Mouse (Mus musculus): ENCODE data around the gene Egln1. TPM values are rescaled to one million over a fixed set of nuclear protein-coding genes. Genes with fewer than 3 reads are reported as not detected.
A peak's percentile ranks its signal among the peaks of the same experiment; 100 is the strongest.

Egln1 gene
- polyA plus RNA-seq, 1 experiment from 2014 or later, result 18.1 TPM

- H3K9me3 ChIP-seq, result no peaks in the 10 kb centered on the region
- 80% methylated on average over 18 of the region's 18 CpGs for WGBS
- no peak overlapping the region for H3K9ac ChIP-seq
- no peak overlapping the region for H3K27ac ChIP-seq
- no peak overlapping the region for H3K4me2 ChIP-seq
- no peak for ATAC-seq (replicated peaks)
- H3K27me3 ChIP-seq (replicated peaks), result no peaks in the 10 kb centered on the region
- H3K4me1 ChIP-seq, result peaks cover 15% of the 10 kb centered on the region
- peaks cover 16% of the 10 kb centered on the region; the same call in 1 of the 2 replicates for H3K36me3 ChIP-seq (replicated peaks)
- H3K4me3 ChIP-seq, result no peak overlapping the region
These were observed 31.2 kb downstream of the Egln1 start for GRCm38 (mm10) chr8:124917741-124918484.

- Histone ChIP-seq H3K27me3 (replicated peaks) (no peaks in the 10 kb centered on the region), H3K4me3 (no peak overlapping the region), H3K27ac (no peak overlapping the region), H3K9me3 (no peaks in the 10 kb centered on the region), H3K4me1 (peaks cover 8% of the 10 kb centered on the region; the same call in 1 of the 2 replicates), H3K4me2 (no peak overlapping the region), H3K36me3 (replicated peaks) (peaks cover 42% of the 10 kb centered on the region; the same call in 1 of the 2 replicates), H3K9ac (no peak overlapping the region)
- WGBS, result 96% methylated on average over 5 of the region's 5 CpGs
- ATAC-seq (replicated peaks), result no peak
These were observed 35.1 kb downstream of the Egln1 start for GRCm38 (mm10) chr8:124914061-124914460.

GRCm38 (mm10) chr8:124911938-124912872 lies 36.9 kb downstream of the Egln1 start:
- Histone ChIP-seq H3K9ac (no peak overlapping the region), H3K36me3 (replicated peaks) (peaks cover 51% of the 10 kb centered on the region; the same call in 1 of the 2 replicates)
- ATAC-seq (replicated peaks), result no peak

GRCm38 (mm10) chr8:124910349-124910748 lies 38.8 kb downstream of the Egln1 start:
- peaks cover 67% of the 10 kb centered on the region; the same call in 1 of the 2 replicates for H3K36me3 ChIP-seq (replicated peaks)
- no peak for ATAC-seq (replicated peaks)
- 92% methylated on average over 10 of the region's 10 CpGs for WGBS

More at GRCm38 (mm10) chr8:124911938-124912872, 36.9 kb downstream of the Egln1 start:
- H3K9me3 ChIP-seq, result no peaks in the 10 kb centered on the region
- H3K27me3 ChIP-seq (replicated peaks), result no peaks in the 10 kb centered on the region
- H3K4me1 ChIP-seq, result no peaks in the 10 kb centered on the region
- 84% methylated on average over 17 of the region's 17 CpGs for WGBS
- H3K4me2 ChIP-seq, result no peak overlapping the region
- no peak overlapping the region for H3K27ac ChIP-seq
- no peak overlapping the region for H3K4me3 ChIP-seq

GRCm38 (mm10) chr8:124909936-124910335 lies 39.2 kb downstream of the Egln1 start:
- Histone ChIP-seq H3K27ac (no peak overlapping the region), H3K27me3 (replicated peaks) (no peaks in the 10 kb centered on the region), H3K9me3 (no peaks in the 10 kb centered on the region), H3K4me3 (no peak overlapping the region), H3K36me3 (replicated peaks) (peaks cover 67% of the 10 kb centered on the region; the same call in 1 of the 2 replicates), H3K4me2 (no peak overlapping the region), H3K4me1 (no peaks in the 10 kb centered on the region; the same call in 1 of the 2 replicates), H3K9ac (no peak overlapping the region)
- WGBS, result 94% methylated on average over 16 of the region's 16 CpGs
- no peak for ATAC-seq (replicated peaks)

More at GRCm38 (mm10) chr8:124910349-124910748, 38.8 kb downstream of the Egln1 start:
- Histone ChIP-seq H3K4me1 (no peaks in the 10 kb centered on the region; the same call in 1 of the 2 replicates), H3K9me3 (no peaks in the 10 kb centered on the region), H3K4me2 (no peak overlapping the region), H3K27ac (no peak overlapping the region), H3K9ac (no peak overlapping the region), H3K4me3 (no peak overlapping the region), H3K27me3 (replicated peaks) (no peaks in the 10 kb centered on the region)

GRCm38 (mm10) chr8:124905482-124905881 lies 43.6 kb downstream of the Egln1 start:
- Histone ChIP-seq H3K4me1 (no peaks in the 10 kb centered on the region; the same call in 1 of the 2 replicates), H3K9ac (no peak overlapping the region), H3K27ac (no peak overlapping the region), H3K4me3 (no peak overlapping the region), H3K4me2 (no peak overlapping the region), H3K9me3 (no peaks in the 10 kb centered on the region), H3K27me3 (replicated peaks) (no peaks in the 10 kb centered on the region), H3K36me3 (replicated peaks) (peaks cover 63% of the 10 kb centered on the region)
- no peak for ATAC-seq (replicated peaks)
- WGBS, result 94% methylated on average over 2 of the region's 2 CpGs

- ATAC-seq (replicated peaks), result no peak
- Histone ChIP-seq H3K4me3 (no peak overlapping the region), H3K4me2 (no peak overlapping the region), H3K4me1 (peaks cover 13% of the 10 kb centered on the region), H3K9ac (no peak overlapping the region), H3K27me3 (replicated peaks) (no peaks in the 10 kb centered on the region), H3K27ac (no peak overlapping the region), H3K36me3 (replicated peaks) (peaks cover 57% of the 10 kb centered on the region), H3K9me3 (no peaks in the 10 kb centered on the region)
- 96% methylated on average over 15 of the region's 15 CpGs for WGBS
These were observed 45.9 kb downstream of the Egln1 start for GRCm38 (mm10) chr8:124903198-124903597.

- no peaks in the 10 kb centered on the region for H3K9me3 ChIP-seq
- no peaks in the 10 kb centered on the region for H3K27me3 ChIP-seq (replicated peaks)
- ATAC-seq (replicated peaks), result 0 out of 2 replicates have a peak, but pooled peaks have one; percentile 5
- peak overlapping the region; percentile 94 for H3K4me2 ChIP-seq
- H3K27ac ChIP-seq, result peak overlapping the region; percentile 86
- peaks cover 39% of the 10 kb centered on the region for H3K36me3 ChIP-seq (replicated peaks)
- WGBS, result 8% methylated on average over 31 of the region's 31 CpGs
- H3K9ac ChIP-seq, result peak overlapping the region; percentile 83
- peaks cover 44% of the 10 kb centered on the region for H3K4me1 ChIP-seq
- peak overlapping the region; percentile 95 for H3K4me3 ChIP-seq
These were observed 50.7 kb downstream of the Egln1 start for GRCm38 (mm10) chr8:124898251-124898905.

GRCm38 (mm10) chr8:124897386-124898250 lies 51.5 kb downstream of the Egln1 start, which contains the start of the genes Exoc8 and Sprtn:
Exoc8 (minus strand) TSS chr8:124897705.
Sprtn (plus strand) TSS chr8:124897886.
- H3K4me3 ChIP-seq, result peak within 1 kb of the TSS; percentile 95
- H3K9me3 ChIP-seq, result no peaks in the 10 kb centered on the region
- under 1% methylated on average over 113 of the region's 114 CpGs for WGBS
- peaks cover 48% of the 10 kb centered on the region for H3K4me1 ChIP-seq
- H3K27ac ChIP-seq, result peak within 1 kb of the TSS; percentile 86
- ATAC-seq (replicated peaks), result peak; percentile 92
- H3K9ac ChIP-seq, result peak within 1 kb of the TSS; percentile 83
- peaks cover 33% of the 10 kb centered on the region for H3K36me3 ChIP-seq (replicated peaks)
- peak within 1 kb of the TSS; percentile 94 for H3K4me2 ChIP-seq
- H3K27me3 ChIP-seq (replicated peaks), result no peaks in the 10 kb centered on the region

- H3K27me3 ChIP-seq (replicated peaks), result no peaks in the 10 kb centered on the region
- H3K9me3 ChIP-seq, result no peaks in the 10 kb centered on the region
- H3K27ac ChIP-seq, result peak overlapping the region; percentile 86
- H3K4me2 ChIP-seq, result peak overlapping the region; percentile 94
- peaks cover 28% of the 10 kb centered on the region for H3K36me3 ChIP-seq (replicated peaks)
- peak overlapping the region; percentile 69 for H3K9ac ChIP-seq
- ATAC-seq (replicated peaks), result peak; percentile 61
- H3K4me1 ChIP-seq, result peaks cover 48% of the 10 kb centered on the region
- peak overlapping the region; percentile 95 for H3K4me3 ChIP-seq
- 1% methylated on average over 60 of the region's 60 CpGs for WGBS
These were observed 52.3 kb downstream of the Egln1 start for GRCm38 (mm10) chr8:124896632-124897385.

All from midbrain, embryonic 15.5 days (tissue).